8 mouse cellular contexts compared by ENCODE assay signal in the genomic region with DNA sequence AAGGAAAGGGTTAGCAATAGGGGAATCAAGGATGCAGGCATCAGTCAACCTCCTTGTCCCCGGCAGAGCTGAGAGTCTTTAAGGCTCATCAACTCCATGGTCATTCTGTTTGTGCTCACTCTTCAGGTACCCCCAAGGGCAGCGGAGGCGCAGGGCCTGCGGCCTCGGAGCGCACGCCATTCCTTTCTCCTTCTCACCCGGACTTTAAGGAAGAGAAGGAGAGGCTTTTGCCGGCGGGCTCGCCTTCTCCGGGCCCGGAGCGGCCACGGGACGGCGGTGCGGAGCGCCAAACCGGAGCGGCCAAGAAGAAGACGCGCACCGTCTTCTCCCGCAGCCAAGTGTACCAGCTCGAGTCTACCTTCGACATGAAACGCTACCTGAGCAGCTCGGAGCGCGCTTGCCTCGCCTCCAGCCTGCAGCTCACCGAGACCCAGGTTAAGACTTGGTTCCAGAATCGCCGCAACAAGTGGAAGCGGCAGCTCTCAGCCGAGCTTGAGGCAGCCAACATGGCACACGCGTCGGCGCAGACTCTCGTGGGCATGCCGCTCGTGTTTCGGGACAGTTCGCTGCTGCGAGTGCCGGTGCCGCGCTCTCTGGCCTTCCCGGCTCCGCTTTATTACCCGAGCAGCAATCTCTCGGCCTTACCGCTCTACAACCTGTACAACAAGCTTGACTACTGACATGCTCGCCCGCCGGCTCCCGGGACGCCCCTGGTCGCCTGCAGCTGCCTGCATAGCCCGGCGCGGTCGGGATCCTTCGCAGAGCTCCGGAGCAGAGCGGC. TPM values are rescaled to one million over a fixed set of nuclear protein-coding genes. Genes with fewer than 3 reads are reported as not detected.
A peak's percentile ranks its signal among the peaks of the same experiment; 100 is the strongest.
DNase-seq lines count a peak whose midpoint lies in the region; ATAC-seq and TF ChIP-seq lines count a peak whose summit lies in the region.

No protein-coding gene starts in this region.

- H3K9me3 ChIP-seq in hindbrain, embryonic 13.5 days, result no peaks in the 10 kb centered on the region

- no peak overlapping the region for H3K4me3 ChIP-seq in cerebellum, adult 2 months (replicated peaks; ENCODE audit: insufficient read depth, low read depth, low read length)
- H3K4me3 ChIP-seq in thymus, adult 2 months (ENCODE audit: control insufficient read depth, insufficient read depth, low read length), result 0 out of 2 replicates have a peak overlapping the region, but pooled peaks have one; percentile 5
- H3K4me3 ChIP-seq in hindbrain, embryonic 13.5 days, result peak overlapping the region; percentile 32

- no peaks in the 10 kb centered on the region for H3K4me1 ChIP-seq in cerebellum, adult 2 months (ENCODE audit: control insufficient read depth, insufficient read depth, low read length)
- H3K4me1 ChIP-seq in thymus, adult 2 months (replicated peaks; ENCODE audit: control insufficient read depth, insufficient read depth, low read length), result peaks cover 25% of the 10 kb centered on the region
- peaks cover 32% of the 10 kb centered on the region for H3K4me1 ChIP-seq in hindbrain, embryonic 13.5 days (replicated peaks)

- TF ChIP-seq POLR2A in cerebellum, adult 2 months (IDR thresholded peaks at IDR 0.05; ENCODE audit: borderline replicate concordance, insufficient read depth, low read length), result no peak
- no peak for TF ChIP-seq POLR2A in thymus, adult 2 months (IDR thresholded peaks at IDR 0.05; ENCODE audit: control insufficient read depth, extremely low read depth, insufficient read depth, low read length, poor library complexity)

- H3K36me3 ChIP-seq in thymus, adult 2 months (ENCODE audit: control insufficient read depth, insufficient read depth, low read length), result no peaks in the 10 kb centered on the region
- no peaks in the 10 kb centered on the region for H3K36me3 ChIP-seq in hindbrain, embryonic 13.5 days

- H3K27me3 ChIP-seq in cerebellum, adult 2 months (ENCODE audit: control insufficient read depth, insufficient read depth, low read length), result peaks cover 17% of the 10 kb centered on the region; the same call in 1 of the 2 replicates
- peaks cover 52% of the 10 kb centered on the region for H3K27me3 ChIP-seq in thymus, adult 2 months (ENCODE audit: control insufficient read depth, insufficient read depth, low read length)
- peaks cover 90% of the 10 kb centered on the region for H3K27me3 ChIP-seq in hindbrain, embryonic 13.5 days

- no peak for ATAC-seq in hindbrain, embryonic 13.5 days (ENCODE audit: low FRiP score)

- no peak overlapping the region for H3K27ac ChIP-seq in cerebellum, adult 2 months (ENCODE audit: insufficient read depth, low read length)
- H3K27ac ChIP-seq in thymus, adult 2 months (ENCODE audit: control insufficient read depth, insufficient read depth, low read length), result no peak overlapping the region
- H3K27ac ChIP-seq in hindbrain, embryonic 13.5 days, result peak overlapping the region; percentile 58

- TF ChIP-seq CTCF in cerebellum, adult 2 months (IDR thresholded peaks at IDR 0.05; ENCODE audit: borderline replicate concordance, insufficient read depth, low read depth, low read length), result no peak
- TF ChIP-seq CTCF in thymus, adult 2 months (IDR thresholded peaks at IDR 0.05; ENCODE audit: borderline replicate concordance, control insufficient read depth, extremely low read depth, insufficient read depth, low read length, poor library complexity), result no peak

- 2% methylated on average over 68 of the region's 68 CpGs for WGBS in cerebellum, adult 2 months
- WGBS in thymus, adult 2 months, result 2% methylated on average over 68 of the region's 68 CpGs
- under 1% methylated on average over 68 of the region's 68 CpGs for WGBS in hindbrain, embryonic 13.5 days

- peak overlapping the region; percentile 55 for H3K9ac ChIP-seq in hindbrain, embryonic 13.5 days

- H3K4me2 ChIP-seq in hindbrain, embryonic 13.5 days, result peak overlapping the region; percentile 36

- DNase-seq in cerebellum, adult 2 months, result peak; percentile 19 to 55
- DNase-seq in cerebellum, postnatal 4 days (ENCODE audit: low spot score in 2 of 2), result no peak
- DNase-seq in thymus, adult 2 months, result no peak
- no peak for DNase-seq in thymus, postnatal 10 days (ENCODE audit: low spot score in 2 of 2)
- peak; percentile 5 for DNase-seq in lung, postnatal 14 days
- DNase-seq in left cerebral cortex, adult 11 months (ENCODE audit: low spot score), result no peak
- no peak for DNase-seq in ovary, postnatal 10 days (ENCODE audit: low spot score)

RNA-seq across cellular contexts. Expression of gene Bub3, which starts 4.5 kb away (rescaled TPM):
- polyA plus RNA-seq in cerebellum, adult 2 months (2012; rRNA removed), result 105 and 108 TPM in 2 replicates
- polyA plus RNA-seq in thymus, adult 2 months (2012; rRNA removed), result 194 and 196 TPM in 2 replicates
- polyA plus RNA-seq in hindbrain, embryonic 13.5 days (2015; fragmentation: Nextera tagmentation; extraction: Ambion mirVana), result 178 and 200 TPM in 2 replicates

RNA-seq across cellular contexts. Expression of gene Hmx2, which starts 6.9 kb away (rescaled TPM):
- 0.06 TPM in 1 of 2 replicates, not detected in the other for polyA plus RNA-seq in cerebellum, adult 2 months (2012; rRNA removed)
- polyA plus RNA-seq in thymus, adult 2 months (2012; rRNA removed), result 0.38 and 0.42 TPM in 2 replicates
- polyA plus RNA-seq in hindbrain, embryonic 13.5 days (2015; fragmentation: Nextera tagmentation; extraction: Ambion mirVana), result 2.4 and 3.3 TPM in 2 replicates

RNA-seq across cellular contexts. Expression of gene Hmx3, which starts 12.8 kb away (rescaled TPM):
- polyA plus RNA-seq in cerebellum, adult 2 months (2012; rRNA removed), result 0.32 and 0.43 TPM in 2 replicates
- polyA plus RNA-seq in thymus, adult 2 months (2012; rRNA removed), result 0.75 and 1.0 TPM in 2 replicates
- 1.3 and 1.6 TPM in 2 replicates for polyA plus RNA-seq in hindbrain, embryonic 13.5 days (2015; fragmentation: Nextera tagmentation; extraction: Ambion mirVana)

Comparison
In these comparisons a context has a peak if more than half of its experiments do, and no peak if none do; other contexts are left out.
1. DNase-seq: peak in cerebellum, adult 2 months (2 of 2) and lung, postnatal 14 days (single experiment); none in cerebellum, postnatal 4 days (0 of 2), thymus, adult 2 months (single experiment), thymus, postnatal 10 days (0 of 2), left cerebral cortex, adult 11 months (single experiment) and ovary, postnatal 10 days (single experiment).